Mouse (Mus musculus) left cerebral cortex, adult 2 months (tissue): ENCODE results near the gene Tnfsf14. TPM values are rescaled to one million over a fixed set of nuclear protein-coding genes. Genes with fewer than 3 reads are reported as not detected.

Source experiments
- DNase-seq, 2 experiments: peaks; one replicate each; pipeline ENCODE4 v3.0.0; 2021 to 2022; ENCODE audit warnings: low spot score in 2 of 2, mixed read lengths in 1 of 2; ENCODE audit errors: extremely low spot score in 1 of 2
- H3K27ac ChIP-seq: fragments of 200-600 bp; 2 replicates; pipeline ENCODE4 v1.8.1; 2022
- H3K4me3 ChIP-seq: fragments of 200-600 bp; 2 replicates; pipeline ENCODE4 v1.8.1; 2022
- CTCF ChIP-seq: fragments of 200-600 bp; IDR thresholded peaks from 2 replicates; pipeline ENCODE4 v1.8.1; 2022; ENCODE audit warnings: antibody characterized with exemption, mild to moderate bottlenecking, moderate library complexity
- intact Hi-C: fragments of 180-260 bp; cut with DNase I; formaldehyde crosslinking; loops from one replicate; pipeline ENCODE4 v1.15.1; 2025
- long read RNA-seq, 2 experiments: library from polyadenylated mRNA; stranded (forward); transcript quantifications; one replicate each; pipeline ENCODE4 v2.0.0; 2021; ENCODE audit warnings: borderline mapping rate in 2 of 2
- total RNA-seq, 2 experiments: library from RNA; stranded (reverse); gene quantifications; 2 replicates each; pipeline ENCODE4 v1.2.3; 2021

The Tnfsf14 gene
- not detected for total RNA-seq
- long read RNA-seq, experiment 1: 0 reads
- long read RNA-seq, experiment 2: 0 reads

DNA sequence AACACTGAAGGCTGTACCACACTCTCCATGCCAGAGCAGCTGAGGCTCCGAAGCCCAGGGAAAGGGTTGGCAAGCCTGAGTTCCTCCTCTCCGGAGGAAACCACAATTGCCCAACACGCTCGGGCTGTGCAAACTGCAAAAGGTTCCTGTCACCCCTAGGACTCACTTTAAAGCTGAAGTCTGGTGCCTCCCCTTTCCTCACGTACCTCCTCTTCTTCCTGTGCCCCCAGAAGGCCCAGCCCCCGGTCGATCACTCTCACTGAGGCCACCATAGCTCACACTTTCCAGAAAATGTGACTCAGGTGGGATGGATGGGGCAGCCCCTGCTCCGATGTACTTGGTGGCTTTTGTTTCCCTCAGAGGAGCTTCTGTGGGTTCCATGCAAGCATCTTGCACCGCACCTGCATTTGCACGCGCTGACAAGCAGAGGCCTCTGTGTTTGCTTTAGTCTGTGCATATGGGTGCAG is at the start of gene Tnfsf14:
Tnfsf14 (minus strand) TSS at position 137 of the 467 bp plus-strand sequence.
- TF ChIP-seq CTCF: no peak
- Histone ChIP-seq H3K4me3 (no peak within 1 kb of the TSS), H3K27ac (no peak within 1 kb of the TSS)
- intact Hi-C loops: no loop called here
- DNase-seq: no peak

DNA sequence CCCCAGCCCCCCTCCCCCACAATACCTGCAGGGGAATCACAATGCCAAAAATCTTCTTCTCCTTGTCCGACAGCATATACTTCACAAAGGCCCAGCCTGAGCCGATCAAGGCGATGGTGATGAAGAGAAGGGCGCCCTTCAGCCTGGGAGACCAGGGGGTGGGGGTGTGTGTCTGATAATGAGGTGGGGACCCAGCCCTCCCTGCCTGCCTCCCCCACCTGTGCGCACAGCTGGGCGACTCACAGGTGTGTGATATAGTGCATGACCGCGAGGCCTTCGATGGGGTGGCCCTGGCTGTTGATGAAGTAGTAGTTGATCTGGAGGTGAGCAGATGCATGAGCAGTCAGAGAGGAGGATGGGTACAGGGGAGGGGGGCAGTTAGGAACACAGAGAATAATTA is 43.2 kb upstream of the Tnfsf14 start:
- intact Hi-C loops: no loop called here
- Histone ChIP-seq H3K27ac (no peak overlapping the region), H3K4me3 (no peak overlapping the region)
- no peak for TF ChIP-seq CTCF
- no peak for DNase-seq

GRCm38 (mm10) chr17:57235803-57236202 is 41.8 kb upstream of the Tnfsf14 start:
- no peak for DNase-seq
- no peak overlapping the region for H3K4me3 ChIP-seq
- intact Hi-C loops: no loop called here
- no peak for TF ChIP-seq CTCF
- H3K27ac ChIP-seq: no peak overlapping the region

DNA sequence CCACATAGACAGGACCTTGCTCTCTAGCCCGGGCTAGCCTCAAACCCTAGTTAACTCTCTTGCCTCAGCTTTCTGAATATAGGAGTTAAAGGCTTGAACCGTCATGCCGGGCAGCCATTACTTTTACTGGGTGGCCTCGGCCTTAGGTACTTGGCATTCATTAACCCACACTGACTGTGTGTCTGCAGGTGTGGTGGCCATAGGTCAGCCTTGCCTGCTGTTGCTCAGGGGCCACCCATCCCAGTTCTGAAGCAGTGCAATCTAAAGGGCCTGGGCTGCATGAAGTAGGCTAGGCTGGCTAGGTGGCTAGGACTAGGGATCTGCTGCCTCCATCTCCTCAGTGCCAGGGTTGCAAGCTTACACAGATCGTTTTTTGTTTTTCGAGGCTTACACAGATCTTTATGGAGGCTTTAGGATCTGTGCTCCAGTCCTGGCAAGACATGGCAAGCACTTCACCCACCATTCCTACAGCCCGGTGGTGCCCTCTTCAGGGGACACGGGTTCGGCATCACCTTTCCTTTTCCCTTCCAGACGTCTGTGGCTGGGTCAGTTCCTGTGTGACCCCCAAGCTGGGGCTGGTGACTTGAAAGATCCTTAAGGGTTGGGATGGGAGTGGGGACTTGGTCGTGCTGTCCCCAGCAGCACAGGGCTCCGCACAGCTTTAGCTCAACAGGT is 40.4 kb upstream of the Tnfsf14 start:
- Histone ChIP-seq H3K27ac (no peak overlapping the region), H3K4me3 (no peak overlapping the region)
- intact Hi-C loops: no loop called here
- no peak for TF ChIP-seq CTCF
- no peak for DNase-seq

- Histone ChIP-seq H3K4me3 (no peak overlapping the region), H3K27ac (no peak overlapping the region)
- TF ChIP-seq CTCF: no peak
- intact Hi-C loops: no loop called here
- DNase-seq: no peak
Observed at GRCm38 (mm10) chr17:57233038-57233437, 39.1 kb upstream of the Tnfsf14 start.

DNA sequence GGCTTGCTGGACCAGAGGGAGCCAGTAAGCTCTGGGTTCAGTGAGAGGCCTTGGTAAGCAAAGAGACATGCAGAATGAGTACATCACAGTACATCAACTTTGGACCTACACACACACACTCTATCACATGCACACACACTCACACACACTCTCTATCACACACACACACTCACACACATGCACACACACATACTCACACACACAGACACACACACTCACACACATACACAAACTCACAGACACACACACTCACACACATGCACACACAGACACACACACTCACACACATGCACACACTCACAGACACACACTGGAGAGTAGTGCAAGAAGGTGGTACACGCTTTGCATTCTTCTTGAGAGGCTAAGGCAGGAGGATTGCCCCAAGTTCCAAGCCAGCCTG is 38.2 kb upstream of the Tnfsf14 start:
- DNase-seq: no peak
- intact Hi-C loops: no loop called here
- H3K4me3 ChIP-seq: no peak overlapping the region
- no peak for TF ChIP-seq CTCF
- H3K27ac ChIP-seq: no peak overlapping the region

GRCm38 (mm10) chr17:57231321-57231771 is 37.4 kb upstream of the Tnfsf14 start:
- H3K27ac ChIP-seq: no peak overlapping the region
- no peak overlapping the region for H3K4me3 ChIP-seq
- no peak for DNase-seq
- TF ChIP-seq CTCF: no peak
- intact Hi-C loops: no loop called here

DNA sequence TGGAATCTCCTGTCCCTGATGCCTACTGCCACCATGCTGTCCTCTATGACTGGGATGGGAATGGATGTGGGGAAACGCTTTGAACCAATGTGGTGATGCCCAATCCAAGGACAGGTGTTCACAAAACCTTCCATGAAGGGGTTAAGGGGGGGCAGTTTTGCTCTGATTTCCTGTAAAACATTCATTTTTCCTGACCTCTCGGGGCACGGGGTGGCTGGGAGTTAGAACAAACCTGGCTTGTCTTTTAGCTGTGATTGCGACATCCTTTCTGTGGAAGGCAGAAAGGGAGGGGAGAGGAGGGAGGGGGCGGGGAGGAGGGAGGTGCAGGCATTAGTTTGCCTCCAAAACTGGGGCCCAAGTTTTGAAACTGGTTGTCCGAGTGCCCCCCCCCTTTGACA is 36.8 kb upstream of the Tnfsf14 start:
- intact Hi-C loops: no loop called here
- Histone ChIP-seq H3K27ac (no peak overlapping the region), H3K4me3 (no peak overlapping the region)
- TF ChIP-seq CTCF: no peak
- no peak for DNase-seq

GRCm38 (mm10) chr17:57229851-57230727 is 36.1 kb upstream of the Tnfsf14 start:
- no peak for TF ChIP-seq CTCF
- Histone ChIP-seq H3K27ac (no peak overlapping the region), H3K4me3 (no peak overlapping the region)
- DNase-seq: no peak
- intact Hi-C loops: no loop called here

DNA sequence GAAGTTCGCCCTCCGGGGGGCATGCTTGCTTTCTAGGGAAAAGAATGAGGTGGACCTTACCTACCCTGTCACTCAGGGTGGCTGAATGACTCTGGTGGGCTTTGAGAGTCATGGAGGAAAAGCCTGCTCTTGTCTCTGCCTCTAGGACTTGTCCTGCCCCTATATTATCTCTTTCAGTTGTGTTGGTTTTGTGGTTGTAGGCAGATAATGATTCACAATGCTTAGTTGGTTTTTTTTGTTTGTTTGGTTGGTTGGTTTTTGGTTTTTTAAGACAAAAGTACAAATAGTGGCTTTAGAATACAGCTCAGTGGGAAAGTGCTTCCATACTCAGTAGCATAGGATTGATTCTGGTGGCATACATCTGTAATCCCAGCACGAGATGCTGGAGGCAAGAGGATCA is 34.9 kb upstream of the Tnfsf14 start:
- no peak overlapping the region for H3K27ac ChIP-seq
- intact Hi-C loops: no loop called here
- no peak for TF ChIP-seq CTCF

GRCm38 (mm10) chr17:57228014-57228413 is 34.0 kb upstream of the Tnfsf14 start, which contains the start of gene C3:
TSS of gene C3 (minus strand) at chr17:57228136.
- TF ChIP-seq CTCF: no peak
- no peak within 1 kb of the TSS for H3K4me3 ChIP-seq
- H3K27ac ChIP-seq: no peak within 1 kb of the TSS
- DNase-seq: no peak
- intact Hi-C loops: no loop called here

More for the DNA sequence above, 34.9 kb upstream of the Tnfsf14 start:
- H3K4me3 ChIP-seq: no peak overlapping the region
- DNase-seq: no peak

DNA sequence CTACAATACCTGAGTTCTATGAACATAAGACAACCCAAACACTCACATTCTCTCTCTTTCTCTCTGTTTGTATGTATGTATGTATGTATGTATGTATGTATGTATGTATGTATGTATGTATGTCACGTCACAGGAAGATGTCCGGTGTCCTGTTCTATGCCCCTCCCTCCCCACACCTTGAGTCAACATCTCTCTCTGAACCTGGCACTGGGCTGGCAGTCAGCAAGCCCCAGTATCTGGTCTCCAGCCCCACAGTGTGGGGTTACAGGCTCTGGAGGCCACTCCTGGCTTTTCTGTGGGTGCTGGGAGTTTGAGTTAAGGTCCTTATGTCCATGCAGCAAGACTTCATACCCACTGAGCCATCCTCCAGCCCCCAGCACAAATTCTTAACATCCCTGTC is 33.5 kb upstream of the Tnfsf14 start:
- Histone ChIP-seq H3K27ac (no peak overlapping the region), H3K4me3 (no peak overlapping the region)
- no peak for DNase-seq
- intact Hi-C loops: no loop called here
- TF ChIP-seq CTCF: no peak
